Mouse (Mus musculus): ENCODE data around the gene Dolpp1.

DNA sequence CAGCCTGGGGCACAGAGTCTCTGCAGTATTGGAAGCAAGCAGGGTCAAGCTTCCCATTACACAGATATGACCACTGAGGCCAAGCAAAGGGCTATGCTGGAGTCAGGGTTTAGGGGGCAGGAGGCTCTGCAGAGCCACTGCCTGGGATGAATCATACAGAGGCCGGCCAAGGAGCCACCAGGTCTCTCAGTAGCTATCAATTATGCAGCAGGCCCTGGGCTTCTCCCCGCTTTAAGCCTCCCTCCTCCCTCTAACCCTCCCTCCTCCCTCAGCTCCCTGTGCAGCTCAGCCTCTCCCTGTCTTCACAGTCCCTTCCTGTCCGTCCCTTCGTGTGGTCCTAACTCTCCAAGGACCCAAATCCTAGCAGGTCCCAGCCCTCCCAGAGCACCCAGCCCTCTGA is 35.8 kb upstream of the Dolpp1 start:
- no peak for TF ChIP-seq CTCF (IDR thresholded peaks at IDR 0.05; ENCODE audit: insufficient read depth, low read depth, low read length)
- TF ChIP-seq POLR2A (IDR thresholded peaks at IDR 0.05; ENCODE audit: insufficient read depth, low read depth, low read length), result no peak

Data from olfactory bulb, adult 2 months (tissue).